Mouse (Mus musculus) stomach, embryonic 15.5 days (tissue): ENCODE results near the gene Crisp2. TPM values are rescaled to one million over a fixed set of nuclear protein-coding genes. Genes with fewer than 3 reads are reported as not detected.
"Not testable (repeated sequence)": the region's sequence is repeated elsewhere in the genome, so short reads cannot be mapped to it uniquely, and the experiment has no call there.

Experiments used
- ATAC-seq: fragments of 200-750 bp; cut with Nextera tagmentation; 2 replicates; pipeline ENCODE4 v1.8.0; 2017; ENCODE audit warnings: low read depth, moderate number of reproducible peaks, moderate TSS enrichment; ENCODE audit not compliant: insufficient read depth, low FRiP score
- H3K27ac ChIP-seq: fragments of 300-500 bp; sonication (generic); 2 replicates; pipeline ENCODE4 v1.5.1; 2015; ENCODE audit warnings: mild to moderate bottlenecking, inconsistent platforms
- H3K27me3 ChIP-seq: fragments of 300-500 bp; sonication (generic); replicated peaks from 2 replicates; pipeline ENCODE4 v1.6.1; 2015; ENCODE audit warnings: inconsistent platforms
- H3K36me3 ChIP-seq: fragments of 300-500 bp; sonication (generic); 2 replicates; pipeline ENCODE4 v1.6.1; 2015; ENCODE audit warnings: inconsistent platforms
- H3K4me1 ChIP-seq: fragments of 300-500 bp; sonication (generic); 2 replicates; pipeline ENCODE4 v1.6.1; 2015; ENCODE audit warnings: inconsistent platforms
- H3K4me2 ChIP-seq: fragments of 300-500 bp; sonication (generic); 2 replicates; pipeline ENCODE4 v1.6.1; 2015; ENCODE audit warnings: mild to moderate bottlenecking, inconsistent platforms
- H3K4me3 ChIP-seq: fragments of 300-500 bp; sonication (generic); replicated peaks from 2 replicates; pipeline ENCODE4 v1.5.1; 2015; ENCODE audit warnings: inconsistent platforms
- H3K9ac ChIP-seq: fragments of 300-500 bp; sonication (generic); 2 replicates; pipeline ENCODE4 v1.6.1; 2015; ENCODE audit warnings: inconsistent platforms
- H3K9me3 ChIP-seq: fragments of 300-500 bp; sonication (generic); 2 replicates; pipeline ENCODE4 v1.6.1; 2016; ENCODE audit warnings: inconsistent platforms
- WGBS: fragments of 180-500 bp; shearing (Covaris S2); methylation state at CpG from one replicate; pipeline ENCODE4 v1.1.7; 2015; 5-methylcytosine and 5-hydroxymethylcytosine counted together
- polyA plus RNA-seq: library from polyadenylated mRNA; unstranded; fragments of >200 nt; fragmentation: Nextera tagmentation; extraction: Ambion mirVana; gene quantifications from 2 replicates; pipeline ENCODE4 v1.2.1, GENCODE M21; 2015

Crisp2 gene
- polyA plus RNA-seq, 1 experiment from 2014 or later, result not detected

- no peaks in the 10 kb centered on the region for H3K4me1 ChIP-seq
- no peak for ATAC-seq
- no peak overlapping the region for H3K4me3 ChIP-seq
- WGBS, result 75% methylated on average over 3 of the region's 3 CpGs
- no peaks in the 10 kb centered on the region for H3K9me3 ChIP-seq
- no peaks in the 10 kb centered on the region for H3K36me3 ChIP-seq
- H3K27me3 ChIP-seq, result no peaks in the 10 kb centered on the region
- H3K9ac ChIP-seq, result no peak overlapping the region
- no peak overlapping the region for H3K27ac ChIP-seq
- H3K4me2 ChIP-seq, result no peak overlapping the region
Measured at GRCm38 (mm10) chr17:40802707-40803340, 4.0 kb downstream of the Crisp2 start.

- Histone ChIP-seq H3K9ac (no peak overlapping the region), H3K27me3 (no peaks in the 10 kb centered on the region), H3K4me1 (no peaks in the 10 kb centered on the region), H3K4me2 (no peak overlapping the region), H3K27ac (no peak overlapping the region), H3K36me3 (no peaks in the 10 kb centered on the region), H3K9me3 (no peaks in the 10 kb centered on the region), H3K4me3 (no peak overlapping the region)
- ATAC-seq, result peak; percentile 70; the same call in 1 of the 2 replicates
- 51% methylated on average over 20 of the region's 20 CpGs for WGBS
Measured at GRCm38 (mm10) chr17:40793921-40794854, 12.6 kb downstream of the Crisp2 start.

- ATAC-seq, result no peak
- H3K4me2 ChIP-seq, result no peak overlapping the region
Measured at GRCm38 (mm10) chr17:40789877-40790276, 16.9 kb downstream of the Crisp2 start.

GRCm38 (mm10) chr17:40767120-40767519 is 39.7 kb downstream of the Crisp2 start:
- Histone ChIP-seq H3K36me3 (no peaks in the 10 kb centered on the region), H3K4me1 (no peaks in the 10 kb centered on the region), H3K9ac (no peak overlapping the region), H3K27me3 (no peaks in the 10 kb centered on the region), H3K9me3 (no peaks in the 10 kb centered on the region), H3K27ac (no peak overlapping the region), H3K4me2 (no peak overlapping the region), H3K4me3 (no peak overlapping the region)
- 82% methylated on average over 1 of the region's 1 CpGs for WGBS
- no peak for ATAC-seq

More at GRCm38 (mm10) chr17:40789877-40790276, 16.9 kb downstream of the Crisp2 start:
- Histone ChIP-seq H3K4me3 (no peak overlapping the region), H3K9ac (no peak overlapping the region), H3K4me1 (no peaks in the 10 kb centered on the region), H3K9me3 (no peaks in the 10 kb centered on the region), H3K36me3 (no peaks in the 10 kb centered on the region), H3K27ac (no peak overlapping the region), H3K27me3 (no peaks in the 10 kb centered on the region)

- H3K4me1 ChIP-seq, result no peaks in the 10 kb centered on the region
- no peaks in the 10 kb centered on the region for H3K9me3 ChIP-seq
- H3K27me3 ChIP-seq, result no peaks in the 10 kb centered on the region
- H3K4me2 ChIP-seq, result no peak overlapping the region
- ATAC-seq, result no peak
- 75% methylated on average over 4 of the region's 4 CpGs for WGBS
- no peak overlapping the region for H3K4me3 ChIP-seq
- H3K27ac ChIP-seq, result no peak overlapping the region
- no peak overlapping the region for H3K9ac ChIP-seq
- H3K36me3 ChIP-seq, result no peaks in the 10 kb centered on the region
Measured at GRCm38 (mm10) chr17:40763662-40764061, 43.1 kb downstream of the Crisp2 start.

GRCm38 (mm10) chr17:40731724-40732123 is 75.1 kb downstream of the Crisp2 start:
- no peaks in the 10 kb centered on the region for H3K36me3 ChIP-seq
- no peak overlapping the region for H3K27ac ChIP-seq
- no peaks in the 10 kb centered on the region for H3K9me3 ChIP-seq
- no peak for ATAC-seq
- H3K4me2 ChIP-seq, result no peak overlapping the region
- H3K9ac ChIP-seq, result no peak overlapping the region
- no peak overlapping the region for H3K4me3 ChIP-seq
- no peaks in the 10 kb centered on the region for H3K27me3 ChIP-seq
- 55% methylated on average over 4 of the region's 4 CpGs for WGBS
- no peaks in the 10 kb centered on the region for H3K4me1 ChIP-seq

- Histone ChIP-seq H3K4me3 (no peak overlapping the region), H3K4me1 (no peaks in the 10 kb centered on the region), H3K4me2 (no peak overlapping the region), H3K36me3 (no peaks in the 10 kb centered on the region), H3K27ac (no peak overlapping the region), H3K9me3 (no peaks in the 10 kb centered on the region), H3K27me3 (no peaks in the 10 kb centered on the region), H3K9ac (no peak overlapping the region)
- 77% methylated on average over 2 of the region's 2 CpGs for WGBS
- ATAC-seq, result no peak
Measured at GRCm38 (mm10) chr17:40731296-40731695, 75.5 kb downstream of the Crisp2 start.

- H3K27me3 ChIP-seq, result no peaks in the 10 kb centered on the region
- no peaks in the 10 kb centered on the region for H3K4me1 ChIP-seq
- no peak within 1 kb of the TSS for H3K27ac ChIP-seq
- 83% methylated on average over 2 of the region's 2 CpGs for WGBS
- ATAC-seq, result no peak
- H3K9me3 ChIP-seq, result no peaks in the 10 kb centered on the region
- no peak within 1 kb of the TSS for H3K4me2 ChIP-seq
- H3K4me3 ChIP-seq, result no peak within 1 kb of the TSS
- H3K36me3 ChIP-seq, result no peaks in the 10 kb centered on the region
- no peak within 1 kb of the TSS for H3K9ac ChIP-seq
Measured at GRCm38 (mm10) chr17:40726820-40727219, 80.0 kb downstream of the Crisp2 start, which contains the start of gene Esp1. Esp1 (plus strand) TSS chr17:40727120.

- H3K9me3 ChIP-seq, H3K27me3 ChIP-seq, H3K36me3 ChIP-seq, H3K4me2 ChIP-seq, H3K4me1 ChIP-seq, H3K27ac ChIP-seq, H3K9ac ChIP-seq, ATAC-seq, H3K4me3 ChIP-seq: not testable (repeated sequence)
Measured at GRCm38 (mm10) chr17:40717055-40717454, 89.7 kb downstream of the Crisp2 start.

GRCm38 (mm10) chr17:40716273-40716672 is 90.5 kb downstream of the Crisp2 start:
- no peaks in the 10 kb centered on the region for H3K9me3 ChIP-seq
- H3K27me3 ChIP-seq, result no peaks in the 10 kb centered on the region
- no peaks in the 10 kb centered on the region for H3K4me1 ChIP-seq
- no peak overlapping the region for H3K9ac ChIP-seq
- no peaks in the 10 kb centered on the region for H3K36me3 ChIP-seq
- no peak overlapping the region for H3K4me2 ChIP-seq
- no peak overlapping the region for H3K4me3 ChIP-seq
- no peak overlapping the region for H3K27ac ChIP-seq
- no peak for ATAC-seq
